Mouse (Mus musculus) layer of hippocampus, adult 18-20 months (tissue): ENCODE measurements around the gene Adamts4. TPM values are rescaled to one million over a fixed set of nuclear protein-coding genes. Genes with fewer than 3 reads are reported as not detected.
"Not testable (repeated sequence)": the region's sequence is repeated elsewhere in the genome, so short reads cannot be mapped to it uniquely, and the experiment has no call there.

Experiments
- DNase-seq, 2 experiments: peaks; one replicate each; pipeline ENCODE4 v3.0.0; 2022; ENCODE audit warnings: low spot score in 2 of 2
- total RNA-seq, 2 experiments: library from RNA; stranded (reverse); gene quantifications; 2 replicates each; pipeline ENCODE4 v1.2.3; 2021

Adamts4 gene
- total RNA-seq, 2 experiments from 2014 or later: 10.9 to 11.9 TPM

- DNase-seq: peak; percentile 76 to 92
Measured at GRCm38 (mm10) chr1:171294298-171295062, 44.3 kb downstream of the Adamts4 start, which contains the start of gene Ufc1. TSS of gene Ufc1 (minus strand) at chr1:171295024.

GRCm38 (mm10) chr1:171295063-171295402 is 44.8 kb downstream of the Adamts4 start:
- no peak for DNase-seq

DNA sequence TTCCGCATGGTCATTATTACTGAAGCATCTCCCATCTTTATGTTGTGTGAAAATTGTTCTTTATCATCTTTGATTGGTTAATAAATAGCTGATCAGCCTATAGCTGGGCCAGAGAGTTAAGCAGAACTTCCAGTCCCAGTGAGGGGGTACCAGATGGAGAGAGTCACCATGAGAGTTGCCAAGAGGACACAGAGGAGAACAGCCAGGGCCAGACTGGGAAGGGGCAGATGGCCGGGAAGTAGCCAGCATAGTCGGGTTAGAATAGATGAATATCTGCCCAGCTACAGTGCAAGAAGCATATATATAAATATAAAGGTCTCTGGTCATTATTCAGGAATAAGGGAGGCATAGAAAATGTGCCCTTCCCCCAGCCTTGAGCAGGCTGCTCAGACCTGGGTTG is 48.0 kb downstream of the Adamts4 start:
- DNase-seq: no peak

DNA sequence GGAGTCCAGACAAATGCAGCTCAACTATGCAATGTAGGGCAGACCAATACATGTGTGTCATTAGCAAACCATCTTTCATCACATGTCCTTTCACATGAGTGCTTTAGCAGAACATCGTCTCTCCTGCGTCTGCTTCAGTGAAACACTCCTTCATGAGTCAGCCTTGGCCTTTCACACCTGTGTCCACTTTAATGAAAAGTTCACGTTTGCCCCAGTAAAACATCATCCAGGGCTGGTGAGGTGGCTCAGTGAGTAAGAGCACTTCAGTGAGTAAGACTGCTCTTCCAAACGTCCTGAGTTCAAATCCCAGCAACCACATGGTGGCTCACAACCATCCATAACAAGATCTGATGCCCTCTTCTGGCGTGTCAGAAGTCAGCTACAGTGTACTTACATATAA is 55.9 kb downstream of the Adamts4 start:
- DNase-seq: not testable (repeated sequence)

DNA sequence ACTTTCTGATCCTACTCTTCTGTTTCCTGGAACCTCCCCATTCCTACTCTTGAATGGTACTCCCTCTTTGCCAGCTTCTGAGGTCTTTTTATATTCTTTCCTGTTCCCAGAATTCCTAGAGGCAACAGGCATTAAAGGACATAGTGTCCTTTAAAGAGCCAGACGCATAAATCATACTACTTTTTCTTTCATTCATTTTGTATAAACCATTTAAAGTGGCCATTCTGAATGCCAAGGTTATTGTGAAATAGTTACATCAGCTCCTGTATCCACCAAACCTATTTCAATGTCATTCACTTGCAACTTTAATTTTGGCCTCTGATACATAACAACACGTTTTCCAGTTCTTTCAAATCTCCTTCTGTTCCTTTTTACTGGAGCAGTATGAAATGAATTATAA is 59.1 kb downstream of the Adamts4 start:
- DNase-seq: no peak

Other genes with a start within 250 kb of the Adamts4 start
- gene Fcgr4, start 231.5 kb upstream of the Adamts4 start, total RNA-seq: under 1 TPM in 1 of 2 experiments, not detected in 1; 0.25 TPM
- gene Fcgr3, start 185.5 kb upstream of the Adamts4 start, total RNA-seq: 10 to 100 TPM in 1 of 2 experiments, 1 to 10 TPM in 1; 9.9 to 12.5 TPM
- gene Cfap126, start 136.5 kb upstream of the Adamts4 start, total RNA-seq: 1 to 10 TPM; 1.5 to 2.0 TPM
- gene Sdhc, start 99.8 kb upstream of the Adamts4 start, total RNA-seq: 100 to 1,000 TPM; 181 to 187 TPM
- not detected for gene Mpz, start 99.7 kb upstream of the Adamts4 start, total RNA-seq
- 10 to 100 TPM; 47.5 to 47.7 TPM for gene Pcp4l1, start 54.2 kb upstream of the Adamts4 start, total RNA-seq
- gene Nr1i3, start 36.5 kb upstream of the Adamts4 start, total RNA-seq: under 1 TPM in 1 of 2 experiments, not detected in 1; 0.17 TPM
- gene Tomm40l, start 27.9 kb upstream of the Adamts4 start, total RNA-seq: 10 to 100 TPM; 71.6 to 77.6 TPM
- gene Apoa2, start 25.4 kb upstream of the Adamts4 start, total RNA-seq: 1 to 10 TPM; 2.2 to 3.1 TPM
- 10 to 100 TPM; 16.3 to 20.8 TPM for gene Fcer1g, start 16.1 kb upstream of the Adamts4 start, total RNA-seq
- gene Ndufs2, start 967 bp downstream of the Adamts4 start, total RNA-seq: 100 to 1,000 TPM; 270 to 277 TPM
- 10 to 100 TPM; 71.0 to 71.4 TPM for gene B4galt3, start 19.9 kb downstream of the Adamts4 start, total RNA-seq
- gene Ppox, start 30.8 kb downstream of the Adamts4 start, total RNA-seq: 10 to 100 TPM; 23.2 to 25.3 TPM
- 10 to 100 TPM; 60.9 to 61.3 TPM for gene Usp21, start 37.6 kb downstream of the Adamts4 start, total RNA-seq
- 100 to 1,000 TPM in 1 of 2 experiments, 10 to 100 TPM in 1; 99.7 to 108 TPM for gene Ufc1, start 44.6 kb downstream of the Adamts4 start, total RNA-seq
- 10 to 100 TPM; 40.1 to 40.5 TPM for gene Dedd, start 78.7 kb downstream of the Adamts4 start, total RNA-seq
- 10 to 100 TPM; 40.9 to 41.5 TPM for gene Nit1, start 95.2 kb downstream of the Adamts4 start, total RNA-seq
- gene Pfdn2, start 95.2 kb downstream of the Adamts4 start, total RNA-seq: 100 to 1,000 TPM; 177 to 190 TPM
- gene Klhdc9, start 110.4 kb downstream of the Adamts4 start, total RNA-seq: 1 to 10 TPM; 6.0 to 6.1 TPM
- gene Nectin4, start 119.7 kb downstream of the Adamts4 start, total RNA-seq: 1 to 10 TPM; 6.3 to 6.7 TPM
- 1 to 10 TPM; 1.9 TPM for gene Arhgap30, start 138.5 kb downstream of the Adamts4 start, total RNA-seq
- gene Usf1, start 160.9 kb downstream of the Adamts4 start, total RNA-seq: 100 to 1,000 TPM; 133 to 142 TPM
- gene Tstd1, start 168.5 kb downstream of the Adamts4 start, total RNA-seq: 1 to 10 TPM; 3.9 to 7.1 TPM
- 1 to 10 TPM; 4.4 to 5.6 TPM for gene F11r, start 187.1 kb downstream of the Adamts4 start, total RNA-seq